ENCODE assay signal across 25 mouse cellular contexts in genomic region chr2:61028578-61028977, GRCm38 (mm10).
"Had no signal": no experiment of that assay in that cellular context is flagged by ENCODE, and none has a peak within 500 bp of the region (broad histone marks: within the 10 kb centered on the region; RNA-seq: fewer than 3 reads in every experiment).

No protein-coding gene starts in this region.

- H3K27ac ChIP-seq: heart, embryonic 10.5 days; hindbrain, embryonic 10.5 days; hindbrain, embryonic 12.5 days; hindbrain, embryonic 14.5 days; intestine, embryonic 15.5 days; layer of hippocampus, adult 2 months; left cerebral cortex, adult 2 months; limb, embryonic 10.5 days; limb, embryonic 12.5 days had no signal

- H3K9ac ChIP-seq: heart, embryonic 12.5 days; hindbrain, embryonic 12.5 days; hindbrain, embryonic 14.5 days; intestine, embryonic 15.5 days; limb, embryonic 12.5 days had no signal

- H3K27me3 ChIP-seq: heart, embryonic 12.5 days; hindbrain, embryonic 12.5 days; intestine, embryonic 15.5 days; limb, embryonic 12.5 days had no signal

- DNase-seq: gastrocnemius, postnatal 14 days; gastrocnemius, postnatal 36 days; heart, adult 11 months; heart, postnatal 10 days; heart, postnatal 4 days; kidney, adult 11 months; kidney, adult 2 months; kidney, adult 9 months; kidney, postnatal 10 days; kidney, postnatal 25 days; kidney, postnatal 4 days; liver had no signal

- H3K36me3 ChIP-seq: heart, embryonic 10.5 days; heart, embryonic 12.5 days; hindbrain, embryonic 10.5 days; hindbrain, embryonic 12.5 days; intestine, embryonic 15.5 days; limb, embryonic 10.5 days; limb, embryonic 12.5 days had no signal

- H3K4me3 ChIP-seq: heart, embryonic 10.5 days; heart, embryonic 12.5 days; hindbrain, embryonic 10.5 days; hindbrain, embryonic 12.5 days; intestine, embryonic 15.5 days; layer of hippocampus, adult 2 months; left cerebral cortex, adult 2 months; limb, embryonic 10.5 days; limb, embryonic 12.5 days had no signal

- ATAC-seq: hindbrain, embryonic 16.5 days; inflammation-experienced regulatory T-cells, adult 6 months; intestine, embryonic 15.5 days had no signal

- H3K4me1 ChIP-seq: heart, embryonic 10.5 days; heart, embryonic 12.5 days; hindbrain, embryonic 10.5 days; hindbrain, embryonic 12.5 days; intestine, embryonic 15.5 days; limb, embryonic 10.5 days; limb, embryonic 12.5 days had no signal

- H3K4me2 ChIP-seq: heart, embryonic 12.5 days; hindbrain, embryonic 12.5 days; hindbrain, embryonic 14.5 days; intestine, embryonic 15.5 days; limb, embryonic 12.5 days; liver, embryonic 11.5 days had no signal

- H3K9me3 ChIP-seq: heart, embryonic 10.5 days; heart, embryonic 12.5 days; hindbrain, embryonic 10.5 days; hindbrain, embryonic 12.5 days; intestine, embryonic 15.5 days; limb, embryonic 10.5 days; limb, embryonic 12.5 days had no signal
